Comparison of ENCODE assay signal across 8 mouse cellular contexts in genomic region chr10:43021017-43021416, GRCm38 (mm10).
DNase-seq lines count a peak whose midpoint lies in the region; ATAC-seq and TF ChIP-seq lines count a peak whose summit lies in the region.
"Had no signal": no experiment of that assay in that cellular context is flagged by ENCODE, and none has a peak within 500 bp of the region (broad histone marks: within the 10 kb centered on the region; RNA-seq: fewer than 3 reads in every experiment).

No protein-coding gene starts in this region.

- H3K9me3 ChIP-seq in lung, embryonic 14.5 days (ENCODE audit: low read depth, low read length): no peaks in the 10 kb centered on the region
- no peaks in the 10 kb centered on the region for H3K9me3 ChIP-seq in hindbrain, postnatal 0 days (ENCODE audit: low read length)
- no peaks in the 10 kb centered on the region for H3K9me3 ChIP-seq in neural tube, embryonic 12.5 days

- 0 out of 2 replicates have a peak, but pooled peaks cover 2% of the 10 kb centered on the region for H3K4me1 ChIP-seq in lung, embryonic 14.5 days (ENCODE audit: insufficient read depth)
- H3K4me1 ChIP-seq in hindbrain, postnatal 0 days (ENCODE audit: insufficient read depth, low read length): peaks cover 10% of the 10 kb centered on the region; the same call in 1 of the 2 replicates
- peaks cover 20% of the 10 kb centered on the region for H3K4me1 ChIP-seq in neural tube, embryonic 12.5 days

- H3K9ac ChIP-seq in lung, embryonic 14.5 days: peak overlapping the region; percentile 49
- peak overlapping the region; percentile 61 for H3K9ac ChIP-seq in hindbrain, postnatal 0 days (replicated peaks; ENCODE audit: low read length)
- peak overlapping the region; percentile 65 for H3K9ac ChIP-seq in neural tube, embryonic 12.5 days

- H3K27ac ChIP-seq in lung, embryonic 14.5 days (ENCODE audit: low read depth): no peak overlapping the region
- H3K27ac ChIP-seq in hindbrain, postnatal 0 days: no peak overlapping the region
- no peak overlapping the region for H3K27ac ChIP-seq in neural tube, embryonic 12.5 days

- peaks cover 45% of the 10 kb centered on the region for H3K27me3 ChIP-seq in lung, embryonic 14.5 days (ENCODE audit: insufficient read depth, low read length)
- no peaks in the 10 kb centered on the region for H3K27me3 ChIP-seq in hindbrain, postnatal 0 days (ENCODE audit: insufficient read depth, low read length)
- peaks cover 43% of the 10 kb centered on the region for H3K27me3 ChIP-seq in neural tube, embryonic 12.5 days (replicated peaks)

- H3K36me3 ChIP-seq in lung, embryonic 14.5 days (ENCODE audit: insufficient read depth): no peaks in the 10 kb centered on the region
- H3K36me3 ChIP-seq in hindbrain, postnatal 0 days (ENCODE audit: insufficient read depth, low read length): no peaks in the 10 kb centered on the region
- peaks cover 4% of the 10 kb centered on the region; the same call in 1 of the 2 replicates for H3K36me3 ChIP-seq in neural tube, embryonic 12.5 days

- no peak for DNase-seq in lung, embryonic 14.5 days
- DNase-seq in lung, postnatal 4 days: no peak
- peak; percentile 64 to 66 for DNase-seq in cerebellum, postnatal 36 days
- no peak for DNase-seq in hindbrain, postnatal 0 days (ENCODE audit: low spot score)
- DNase-seq in spleen, postnatal 14 days (ENCODE audit: low spot score in 2 of 2): no peak
- no peak for DNase-seq in layer of hippocampus, postnatal 25 days (ENCODE audit: extremely low spot score in 1 of 2, low spot score in 1 of 2)

- H3K4me2 ChIP-seq in lung, embryonic 14.5 days: peak overlapping the region; percentile 94
- H3K4me2 ChIP-seq in hindbrain, postnatal 0 days (ENCODE audit: low read depth, low read length): peak overlapping the region; percentile 92
- H3K4me2 ChIP-seq in neural tube, embryonic 12.5 days (replicated peaks): peak overlapping the region; percentile 99

- peak overlapping the region; percentile 55 for H3K4me3 ChIP-seq in lung, embryonic 14.5 days (ENCODE audit: low read depth, low read length)
- peak overlapping the region; percentile 49 for H3K4me3 ChIP-seq in hindbrain, postnatal 0 days (ENCODE audit: low read length)
- H3K4me3 ChIP-seq in neural tube, embryonic 12.5 days: peak overlapping the region; percentile 50
- H3K4me3 ChIP-seq: myocyte had no signal

- ATAC-seq in lung, embryonic 14.5 days (ENCODE audit: insufficient read depth): no peak
- peak; percentile 27 for ATAC-seq in hindbrain, postnatal 0 days
- peak; percentile 34; the same call in 1 of the 2 replicates for ATAC-seq in neural tube, embryonic 12.5 days (ENCODE audit: low FRiP score, low read depth)

- TF ChIP-seq CTCF in lung, embryonic 14.5 days (IDR thresholded peaks at IDR 0.05; ENCODE audit: low read depth): no peak
- TF ChIP-seq CTCF in hindbrain, postnatal 0 days (IDR thresholded peaks at IDR 0.05; ENCODE audit: low read depth): no peak

- 2% methylated on average over 35 of the region's 35 CpGs for WGBS in lung, embryonic 14.5 days
- WGBS in hindbrain, postnatal 0 days: 11% methylated on average over 32 of the region's 35 CpGs
- whole genome bisulfite sequencing in neural tube, embryonic 12.5 days: 3% methylated on average over 35 of the region's 35 CpGs

Comparison
In these comparisons a context has a peak if more than half of its experiments do, and no peak if none do; other contexts are left out.
1. DNase-seq: peak in cerebellum, postnatal 36 days (2 of 2); none in lung, embryonic 14.5 days (single experiment), lung, postnatal 4 days (0 of 2), hindbrain, postnatal 0 days (single experiment), spleen, postnatal 14 days (0 of 2) and layer of hippocampus, postnatal 25 days (0 of 2).
2. Peak in every context shown above with its lines, with median percentiles within 50 percentile points of each other: H3K4me2 ChIP-seq, H3K4me3 ChIP-seq and H3K9ac ChIP-seq.